Mouse (Mus musculus): Measurements from ENCODE around the gene Wdr35. TPM values are rescaled to one million over a fixed set of nuclear protein-coding genes. Genes with fewer than 3 reads are reported as not detected.

Wdr35 gene
- 0.53 TPM for polyA plus RNA-seq (2017; shearing (Covaris generic))

GRCm38 (mm10) chr12:8973820-8974465 lies at the start of gene Wdr35:
Gene Wdr35, plus strand, starts transcription at chr12:8973892.

GRCm38 (mm10) chr12:8947714-8948464 lies 25.8 kb upstream of the Wdr35 start, which contains the start of gene Matn3:
Gene Matn3, plus strand, starts transcription at chr12:8947929.

GRCm38 (mm10) chr12:9029888-9030723 lies 56.4 kb downstream of the Wdr35 start, which contains the start of gene Ttc32:
Gene Ttc32, plus strand, starts transcription at chr12:9029997.

Other genes starting within 250 kb of the Wdr35 start
- gene Sdc1, start 202.6 kb upstream of the Wdr35 start, polyA plus RNA-seq (2017; shearing (Covaris generic)): 0.45 TPM
- gene Laptm4a, start 52.2 kb upstream of the Wdr35 start, polyA plus RNA-seq (2017; shearing (Covaris generic)): 103 TPM
- gene Matn3, start 26.0 kb upstream of the Wdr35 start, polyA plus RNA-seq (2017; shearing (Covaris generic)): not detected
- gene Ttc32, start 56.1 kb downstream of the Wdr35 start, polyA plus RNA-seq (2017; shearing (Covaris generic)): 8.7 TPM

Measured in naive thymus-derived CD4-positive, alpha-beta T cell, adult 5 months (primary cell).